Mouse (Mus musculus): ENCODE results near the gene Prkg1. TPM values are rescaled to one million over a fixed set of nuclear protein-coding genes. Genes with fewer than 3 reads are reported as not detected.
"Not testable (repeated sequence)": the region's sequence is repeated elsewhere in the genome, so short reads cannot be mapped to it uniquely, and the experiment has no call there.

Prkg1 gene
- polyA plus RNA-seq, 1 experiment from 2014 or later: 4.9 TPM

DNA sequence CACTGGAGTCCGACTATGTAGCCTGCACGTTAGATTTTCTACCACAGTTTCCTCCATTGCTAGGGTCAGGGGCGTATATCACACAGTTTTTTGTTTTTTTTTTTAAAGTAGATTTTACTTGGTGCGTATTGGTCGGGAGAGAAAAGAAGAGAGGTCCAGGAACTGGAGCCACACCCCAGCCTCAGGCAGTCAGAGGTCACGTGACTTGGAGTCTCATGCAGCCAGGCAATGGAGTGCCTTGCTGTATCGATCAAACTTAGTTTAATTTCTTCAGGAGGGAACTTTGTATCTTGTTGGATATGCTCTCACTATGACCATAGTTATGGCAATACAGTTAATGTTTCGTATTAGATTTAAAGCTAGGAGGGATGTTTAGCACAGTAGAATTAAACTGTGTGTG is 1212.6 kb downstream of the Prkg1 start:
- ATAC-seq: no peak

DNA sequence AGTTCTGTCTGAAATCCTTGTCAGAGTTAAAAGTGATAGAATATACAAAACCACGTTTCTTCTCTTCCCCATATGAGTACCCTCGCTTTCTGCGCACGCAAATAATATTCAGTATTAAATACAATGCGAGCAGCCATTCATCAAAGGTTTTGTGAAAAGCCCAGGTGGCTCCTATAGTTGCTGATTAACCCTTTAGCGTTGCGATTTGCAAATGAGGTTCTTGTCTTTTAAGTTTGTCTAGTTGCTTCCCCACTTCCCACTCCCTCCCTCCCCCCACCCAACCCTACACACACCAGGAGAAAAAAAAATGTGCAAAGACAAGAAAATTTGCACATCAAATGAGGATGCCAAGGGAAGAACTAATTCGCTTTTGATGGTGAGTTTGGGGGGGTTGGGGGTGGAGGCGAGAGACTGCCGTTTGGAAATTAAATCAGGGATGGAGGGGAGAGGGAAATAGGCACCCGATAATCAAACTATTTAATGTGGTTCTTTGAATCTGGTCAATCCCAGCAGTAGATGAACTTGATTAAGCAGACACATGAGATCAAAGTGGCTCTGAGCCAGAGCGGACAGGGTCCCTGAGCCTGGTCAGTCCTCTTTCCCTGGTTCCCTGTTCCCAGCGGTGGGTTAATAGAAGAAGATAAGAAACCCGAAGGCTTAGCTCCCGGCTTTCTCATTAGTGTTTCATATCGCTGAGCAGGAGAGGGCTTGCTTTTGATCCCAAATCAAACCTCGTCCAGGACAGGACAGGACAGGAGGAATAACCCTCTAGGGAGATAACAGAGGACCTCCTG is 1214.8 kb downstream of the Prkg1 start:
- Histone ChIP-seq H3K4me2 (ENCODE audit: low read length) (peak overlapping the region; percentile 74), H3K36me3 (ENCODE audit: control insufficient read depth, insufficient read depth, low read length) (no peaks in the 10 kb centered on the region), H3K9ac (ENCODE audit: low read depth, low read length) (no peak overlapping the region; the same call in 1 of the 2 replicates), H3K4me1 (ENCODE audit: control insufficient read depth, insufficient read depth, low read length) (peaks cover 11% of the 10 kb centered on the region), H3K4me3 (ENCODE audit: low read depth, low read length) (peak overlapping the region; percentile 35), H3K27me3 (ENCODE audit: control insufficient read depth, insufficient read depth, low read depth, low read length) (peaks cover 15% of the 10 kb centered on the region), H3K27ac (ENCODE audit: low read length) (no peak overlapping the region), H3K9me3 (replicated peaks; ENCODE audit: control insufficient read depth, low read length, poor library complexity, severe bottlenecking) (no peaks in the 10 kb centered on the region)
- under 1% methylated on average over 17 of the region's 17 CpGs for WGBS
- peak; percentile 49 for ATAC-seq

More for the DNA sequence above, 1212.6 kb downstream of the Prkg1 start:
- Histone ChIP-seq H3K4me3 (ENCODE audit: low read depth, low read length) (no peak overlapping the region), H3K36me3 (ENCODE audit: control insufficient read depth, insufficient read depth, low read length) (no peaks in the 10 kb centered on the region), H3K27ac (ENCODE audit: low read length) (no peak overlapping the region), H3K9me3 (replicated peaks; ENCODE audit: control insufficient read depth, low read length, poor library complexity, severe bottlenecking) (no peaks in the 10 kb centered on the region), H3K9ac (ENCODE audit: low read depth, low read length) (no peak overlapping the region), H3K27me3 (ENCODE audit: control insufficient read depth, insufficient read depth, low read depth, low read length) (peaks cover 9% of the 10 kb centered on the region), H3K4me1 (ENCODE audit: control insufficient read depth, insufficient read depth, low read length) (peaks cover 11% of the 10 kb centered on the region), H3K4me2 (ENCODE audit: low read length) (no peak overlapping the region)
- 62% methylated on average over 8 of the region's 8 CpGs for WGBS

GRCm38 (mm10) chr19:30549044-30549853 is 1215.6 kb downstream of the Prkg1 start, which contains the start of gene Dkk1:
TSS of gene Dkk1 (minus strand) at chr19:30549665.
- Histone ChIP-seq H3K9ac (ENCODE audit: low read depth, low read length) (peak within 1 kb of the TSS; percentile 31; the same call in 1 of the 2 replicates), H3K27me3 (ENCODE audit: control insufficient read depth, insufficient read depth, low read depth, low read length) (peaks cover 15% of the 10 kb centered on the region)
- WGBS: 0% methylated on average over 26 of the region's 26 CpGs

GRCm38 (mm10) chr19:30548411-30549043 is 1216.3 kb downstream of the Prkg1 start:
- H3K4me3 ChIP-seq (ENCODE audit: low read depth, low read length): peak overlapping the region; percentile 35
- 0 out of 2 replicates have a peak overlapping the region, but pooled peaks have one; percentile 31 for H3K9ac ChIP-seq (ENCODE audit: low read depth, low read length)
- H3K4me1 ChIP-seq (ENCODE audit: control insufficient read depth, insufficient read depth, low read length): peaks cover 11% of the 10 kb centered on the region
- H3K9me3 ChIP-seq (replicated peaks; ENCODE audit: control insufficient read depth, low read length, poor library complexity, severe bottlenecking): no peaks in the 10 kb centered on the region
- peak; percentile 70 for ATAC-seq
- H3K27ac ChIP-seq (ENCODE audit: low read length): no peak overlapping the region
- under 1% methylated on average over 21 of the region's 23 CpGs for WGBS
- H3K36me3 ChIP-seq (ENCODE audit: control insufficient read depth, insufficient read depth, low read length): no peaks in the 10 kb centered on the region
- peaks cover 13% of the 10 kb centered on the region for H3K27me3 ChIP-seq (ENCODE audit: control insufficient read depth, insufficient read depth, low read depth, low read length)
- peak overlapping the region; percentile 74 for H3K4me2 ChIP-seq (ENCODE audit: low read length)

More at GRCm38 (mm10) chr19:30549044-30549853, 1215.6 kb downstream of the Prkg1 start, which contains the start of gene Dkk1:
- H3K4me2 ChIP-seq (ENCODE audit: low read length): peak within 1 kb of the TSS; percentile 74
- H3K4me3 ChIP-seq (ENCODE audit: low read depth, low read length): peak within 1 kb of the TSS; percentile 35
- H3K4me1 ChIP-seq (ENCODE audit: control insufficient read depth, insufficient read depth, low read length): peaks cover 11% of the 10 kb centered on the region
- peak; percentile 83 for ATAC-seq
- H3K27ac ChIP-seq (ENCODE audit: low read length): no peak within 1 kb of the TSS
- no peaks in the 10 kb centered on the region for H3K9me3 ChIP-seq (replicated peaks; ENCODE audit: control insufficient read depth, low read length, poor library complexity, severe bottlenecking)
- no peaks in the 10 kb centered on the region for H3K36me3 ChIP-seq (ENCODE audit: control insufficient read depth, insufficient read depth, low read length)

DNA sequence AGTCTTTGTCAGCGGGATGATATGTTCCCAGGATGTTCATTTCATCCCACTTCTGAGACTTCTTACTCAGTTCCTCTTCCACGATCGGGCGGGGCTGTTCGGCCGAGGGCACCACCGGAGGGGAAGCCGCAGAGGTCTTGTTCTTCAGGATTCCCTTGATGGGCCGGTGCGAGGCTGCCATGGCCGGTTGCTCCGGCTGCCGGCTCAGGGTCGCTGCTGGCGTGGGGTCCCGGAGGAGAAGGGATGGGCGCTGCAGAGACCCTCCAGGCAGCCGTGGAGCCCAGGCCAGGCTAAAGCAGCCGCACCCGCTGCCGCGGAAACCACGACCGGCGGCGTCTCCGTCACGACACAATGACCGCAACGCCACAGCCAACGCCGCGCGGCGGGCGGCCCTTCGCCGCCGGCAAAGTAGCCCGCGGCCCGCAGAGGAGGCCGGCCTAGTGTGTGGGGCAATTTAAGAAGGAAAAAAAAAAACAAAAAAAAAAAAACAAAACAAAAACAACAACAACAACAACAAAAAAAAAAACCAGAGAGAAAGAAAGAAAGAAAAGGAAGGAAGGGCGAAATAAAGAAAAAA is 1225.4 kb downstream of the Prkg1 start:
- peak overlapping the region; percentile 62 for H3K4me2 ChIP-seq (ENCODE audit: low read length)
- H3K4me1 ChIP-seq (ENCODE audit: control insufficient read depth, insufficient read depth, low read length); H3K9me3 ChIP-seq (replicated peaks; ENCODE audit: control insufficient read depth, low read length, poor library complexity, severe bottlenecking); ATAC-seq; H3K27ac ChIP-seq (ENCODE audit: low read length); H3K36me3 ChIP-seq (ENCODE audit: control insufficient read depth, insufficient read depth, low read length): not testable (repeated sequence)
- peaks cover 12% of the 10 kb centered on the region for H3K27me3 ChIP-seq (ENCODE audit: control insufficient read depth, insufficient read depth, low read depth, low read length)
- peak overlapping the region; percentile 43 for H3K4me3 ChIP-seq (ENCODE audit: low read depth, low read length)
- 1% methylated on average over 35 of the region's 44 CpGs for WGBS
- H3K9ac ChIP-seq (ENCODE audit: low read depth, low read length): peak overlapping the region; percentile 60

DNA sequence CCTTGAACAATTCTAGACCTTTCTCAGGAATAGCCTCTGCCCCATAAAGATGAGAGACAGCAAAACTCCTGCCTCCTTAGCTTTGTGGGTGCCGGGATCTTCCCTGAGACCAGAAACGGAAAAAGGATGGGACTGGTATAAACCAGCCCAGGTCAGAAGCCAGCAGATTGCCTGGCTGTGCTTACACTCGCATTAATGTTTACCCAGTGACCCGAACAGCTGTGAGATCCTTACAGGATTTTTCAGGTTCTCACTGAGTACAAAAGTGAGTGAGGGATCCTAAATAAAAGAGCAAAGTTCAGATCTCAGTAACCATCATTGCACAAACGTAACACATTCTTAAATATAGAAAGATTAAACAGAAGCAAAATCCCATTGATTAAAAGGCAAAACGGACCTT is 1248.1 kb downstream of the Prkg1 start:
- Histone ChIP-seq H3K9ac (ENCODE audit: low read depth, low read length) (no peak overlapping the region), H3K27me3 (ENCODE audit: control insufficient read depth, insufficient read depth, low read depth, low read length) (no peaks in the 10 kb centered on the region), H3K4me3 (ENCODE audit: low read depth, low read length) (no peak overlapping the region), H3K4me2 (ENCODE audit: low read length) (no peak overlapping the region), H3K27ac (ENCODE audit: low read length) (no peak overlapping the region), H3K9me3 (replicated peaks; ENCODE audit: control insufficient read depth, low read length, poor library complexity, severe bottlenecking) (no peaks in the 10 kb centered on the region), H3K4me1 (ENCODE audit: control insufficient read depth, insufficient read depth, low read length) (no peaks in the 10 kb centered on the region), H3K36me3 (ENCODE audit: control insufficient read depth, insufficient read depth, low read length) (no peaks in the 10 kb centered on the region)
- WGBS: 80% methylated on average over 6 of the region's 6 CpGs
- ATAC-seq: no peak

Other genes starting within 250 kb of the Prkg1 start
- gene A1cf, start 103.7 kb upstream of the Prkg1 start, polyA plus RNA-seq (2015; fragmentation: Nextera tagmentation; extraction: Ambion mirVana): not detected in 2 replicates